Mouse (Mus musculus): Measurements from ENCODE around the gene Cpt1b.

GRCm38 (mm10) chr15:89468577-89468976 lies 42.9 kb upstream of the Cpt1b start:
- no peak for TF ChIP-seq CTCF (IDR thresholded peaks at IDR 0.05; ENCODE audit: control insufficient read depth, insufficient read depth, insufficient replicate concordance, low read depth, low read length)
- no peak for TF ChIP-seq POLR2A (IDR thresholded peaks at IDR 0.05; ENCODE audit: control insufficient read depth, low read depth, low read length)

Data from testis, adult 2 months (tissue).